Mouse (Mus musculus) embryonic fibroblast, embryonic 13.5 days (primary cell): ENCODE measurements at regions not wholly inside any gene's neighbourhood (a gene's known extent, or its start where the extent isn't known, plus 50 kb on each side); places are given as distances from the start of the nearest gene placed in this dataset.

Experiments used
- CTCF ChIP-seq: IDR thresholded peaks from 2 replicates; pipeline ENCODE4 v1.5.1; 2011; ENCODE audit warnings: mild to moderate bottlenecking, control low read depth, low read length, moderate library complexity, borderline replicate concordance; ENCODE audit not compliant: insufficient read depth
- POLR2A ChIP-seq: IDR thresholded peaks from 2 replicates; pipeline ENCODE4 v1.6.1; 2011; ENCODE audit warnings: low read depth, mild to moderate bottlenecking, control low read depth, low read length, moderate library complexity

GRCm38 (mm10) chr17:87521622-87522151 lies 75.0 kb upstream of the Calm2 start:
- TF ChIP-seq POLR2A (no peak), CTCF (no peak)
